Mouse (Mus musculus): ENCODE data around the gene Syt13.

Syt13 gene

DNA sequence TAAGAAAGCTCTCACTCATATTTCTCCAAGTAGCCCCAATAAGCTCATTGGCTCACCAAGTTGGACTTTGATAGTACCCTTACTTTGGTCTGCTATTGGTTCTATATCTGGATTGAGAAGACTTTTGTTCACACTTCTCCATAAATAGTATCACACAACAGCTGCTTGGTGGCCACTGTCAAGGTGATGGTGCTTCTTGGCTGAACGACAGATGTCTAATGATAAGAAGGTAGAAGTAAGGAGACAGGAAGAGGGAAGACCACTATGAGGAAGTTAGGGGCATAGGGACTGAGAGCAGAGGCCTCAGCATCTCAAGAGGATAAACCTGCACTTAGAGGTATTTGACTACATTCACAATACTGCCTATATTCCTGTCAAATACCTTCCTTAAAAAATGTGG lies 49.4 kb downstream of the Syt13 start:
- no peak for DNase-seq (ENCODE audit: low read depth)

DNA sequence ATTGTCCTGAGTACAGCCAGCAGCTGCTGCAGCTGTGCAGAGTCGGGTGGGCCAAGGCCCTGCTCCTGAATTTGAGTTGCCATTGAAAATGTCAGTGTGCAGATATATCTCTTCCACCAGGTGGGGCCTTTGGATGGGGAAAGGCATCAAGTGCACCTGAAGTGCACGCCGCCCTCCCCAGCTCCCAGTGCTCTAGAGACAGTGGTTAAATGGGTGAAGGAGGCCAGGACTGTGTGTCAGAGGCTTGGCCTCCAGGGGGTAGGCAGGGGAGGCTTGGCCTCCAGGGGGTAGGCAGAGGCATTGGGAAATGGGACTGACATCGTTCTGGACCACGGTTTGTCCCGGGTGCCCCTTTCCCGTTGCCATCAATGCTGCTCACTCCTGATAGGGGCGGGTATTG lies 51.4 kb downstream of the Syt13 start:
- no peak for DNase-seq (ENCODE audit: low read depth)

DNA sequence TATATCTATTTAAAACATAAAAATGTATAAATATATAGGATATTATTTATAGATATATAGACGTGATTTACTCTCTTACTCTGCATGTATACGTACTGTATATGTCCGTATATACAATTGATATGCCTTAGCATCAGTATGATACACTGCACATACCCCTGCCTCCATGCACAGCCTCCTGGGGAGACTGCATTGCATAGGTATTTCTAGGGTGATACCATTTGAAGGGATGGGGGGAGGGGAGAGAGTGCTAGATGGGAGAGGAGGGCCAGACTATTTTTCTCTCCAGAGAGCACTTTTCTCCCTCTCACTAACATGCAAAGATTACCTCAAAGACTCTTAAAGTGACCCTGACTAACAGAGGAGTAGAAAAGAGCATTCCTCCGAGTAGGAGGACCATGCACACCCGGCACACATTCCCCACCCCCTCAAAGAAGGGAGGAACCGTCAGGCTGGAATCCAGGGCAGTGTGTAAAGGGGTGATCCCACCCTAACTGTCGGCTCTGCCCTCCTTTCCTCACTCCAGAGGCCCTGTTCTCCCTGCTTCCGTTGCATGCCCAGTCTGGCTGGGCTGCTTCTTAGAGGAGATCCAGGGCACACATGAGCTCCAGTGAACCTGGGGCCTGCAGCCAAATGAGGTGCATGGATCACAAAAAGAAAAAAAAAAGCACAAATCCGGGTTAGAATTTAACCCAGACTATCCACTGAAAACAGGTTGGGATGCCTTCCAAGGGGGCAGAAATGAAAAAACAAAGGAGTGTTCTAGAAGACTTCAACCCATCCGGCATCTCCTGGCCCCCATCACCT lies 52.3 kb downstream of the Syt13 start:
- DNase-seq (ENCODE audit: low read depth) = no peak

DNA sequence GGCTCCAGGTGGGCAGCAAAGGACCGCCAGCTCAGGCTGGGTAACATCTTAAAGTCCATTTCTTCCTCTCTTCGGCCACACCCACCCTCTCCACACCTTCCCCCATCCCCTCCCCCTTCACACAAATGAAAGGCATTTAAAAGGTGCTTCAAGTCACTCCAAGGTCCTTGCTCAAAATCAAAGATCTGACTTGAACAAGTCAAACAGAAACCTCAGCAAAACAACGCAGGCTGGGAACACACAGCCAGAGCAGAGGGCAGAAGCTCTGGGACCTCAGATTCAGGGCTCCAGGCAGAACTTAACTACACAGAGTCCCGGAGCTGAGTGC lies 52.9 kb downstream of the Syt13 start:
- no peak for DNase-seq (ENCODE audit: low read depth)

DNA sequence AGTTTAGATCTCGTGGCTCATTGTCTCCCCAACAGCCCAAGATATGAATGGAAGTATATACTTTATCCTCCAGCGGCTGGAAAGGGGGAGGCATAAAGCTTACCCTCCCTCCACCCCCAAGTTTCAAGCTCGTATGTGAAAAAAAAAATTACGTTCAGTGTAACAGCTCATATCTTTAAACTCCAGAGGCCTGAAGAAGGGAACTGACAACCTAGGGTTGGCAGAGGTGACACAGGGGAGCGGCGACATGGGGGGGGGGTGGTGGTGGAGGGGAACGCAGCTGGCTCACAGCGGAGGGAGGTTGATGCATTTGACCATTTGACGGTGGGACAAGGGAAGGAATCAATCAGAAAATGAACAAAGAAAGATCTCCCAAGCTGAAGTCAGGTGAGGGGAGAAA lies 56.2 kb downstream of the Syt13 start:
- DNase-seq (ENCODE audit: low read depth) = no peak

DNA sequence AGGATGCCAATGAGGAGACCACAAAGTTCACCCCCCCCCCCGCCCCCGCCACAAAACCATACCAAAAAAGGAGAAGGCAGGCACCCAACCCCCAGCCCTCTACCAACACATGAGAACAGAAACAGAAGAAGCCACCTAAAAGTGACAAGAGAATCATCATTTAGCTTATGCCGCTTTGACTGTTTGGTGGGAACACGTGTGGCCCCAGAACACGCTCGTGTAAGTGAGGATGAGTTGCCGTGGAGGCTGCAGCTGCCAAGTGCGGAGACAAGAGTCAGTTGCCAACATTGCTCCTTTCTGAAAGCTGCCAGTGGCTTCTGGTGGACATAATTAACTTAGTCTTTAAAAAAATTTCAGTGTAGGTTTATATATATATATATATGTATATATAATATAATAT lies 56.6 kb downstream of the Syt13 start:
- DNase-seq (ENCODE audit: low read depth) = no peak

DNA sequence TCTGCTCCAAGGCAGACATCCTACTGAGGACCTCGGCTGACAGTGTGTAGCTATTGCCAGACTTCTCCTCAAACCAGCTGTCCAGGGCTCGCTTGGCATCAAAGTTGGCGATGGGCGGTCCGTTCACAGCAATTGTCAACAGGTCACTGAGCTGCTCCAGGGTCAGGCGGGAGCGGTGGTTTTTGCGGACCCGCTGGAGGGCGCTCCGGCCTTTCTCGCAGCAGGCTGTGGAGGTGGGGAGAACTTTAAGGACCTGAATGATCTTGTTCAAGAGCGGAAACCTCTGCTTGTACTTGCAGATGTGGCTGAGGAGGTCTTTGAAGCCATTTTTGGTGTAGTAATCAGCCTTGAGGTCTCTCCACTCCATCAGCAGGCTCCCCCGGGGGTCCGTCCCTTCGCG lies 57.2 kb downstream of the Syt13 start:
- DNase-seq (ENCODE audit: low read depth) = no peak

DNA sequence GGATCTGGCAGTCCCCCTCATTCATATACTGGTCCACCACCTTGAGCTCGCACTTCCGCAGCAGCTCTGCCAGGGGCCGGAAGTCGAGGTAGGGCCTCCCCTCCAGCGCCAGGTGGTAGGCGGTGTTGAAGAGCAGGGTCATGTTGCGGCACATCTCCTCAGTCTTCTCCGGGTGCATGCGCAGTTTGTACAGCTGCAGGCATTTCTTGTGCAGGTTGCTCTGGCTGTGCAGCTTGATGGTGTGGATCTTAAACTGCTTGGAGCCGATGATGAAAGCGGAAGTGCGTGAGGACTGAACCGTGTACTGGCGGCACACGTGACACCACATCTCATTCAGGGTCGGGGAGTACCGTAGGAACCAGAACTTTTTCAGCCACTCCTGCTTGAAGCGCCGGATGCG lies 58.7 kb downstream of the Syt13 start:
- no peak for DNase-seq (ENCODE audit: low read depth)

DNA sequence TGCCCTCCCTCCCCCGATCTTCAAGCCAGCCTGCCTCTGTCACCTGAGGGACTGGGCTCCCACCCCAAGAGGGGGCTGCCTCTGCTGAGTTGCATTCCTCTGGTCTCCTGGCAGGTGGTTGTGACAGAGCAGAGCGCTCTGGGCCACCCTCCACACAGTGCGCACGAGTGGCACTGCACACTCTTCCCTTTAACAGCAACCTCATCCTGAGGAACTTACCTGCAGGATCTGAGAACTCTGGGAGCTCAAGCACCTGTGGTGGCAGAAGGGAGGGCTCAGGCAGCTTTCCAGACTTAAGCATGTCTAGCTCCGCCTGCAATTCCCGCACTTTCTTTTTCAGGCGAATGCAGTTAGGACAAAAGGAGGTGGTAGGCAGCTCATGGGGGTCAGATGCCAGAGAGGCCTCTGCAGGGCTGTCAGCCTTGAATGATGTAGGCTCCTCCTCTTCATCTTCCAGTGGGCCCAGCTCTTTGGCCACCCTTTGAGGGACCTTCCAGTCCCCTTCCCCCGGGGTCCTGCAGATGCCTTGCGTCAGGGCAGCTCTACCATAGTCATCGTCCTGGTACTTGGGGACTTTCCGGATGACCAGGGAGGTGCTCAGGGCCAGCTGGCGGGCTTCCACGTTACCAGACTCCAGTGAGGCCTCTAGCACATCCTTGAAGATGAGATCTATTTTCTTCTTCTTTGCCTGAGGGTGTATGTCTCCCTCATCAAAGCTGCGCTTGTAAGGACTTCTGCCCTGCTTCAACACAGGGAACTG lies 60.3 kb downstream of the Syt13 start:
- no peak for DNase-seq (ENCODE audit: low read depth)

DNA sequence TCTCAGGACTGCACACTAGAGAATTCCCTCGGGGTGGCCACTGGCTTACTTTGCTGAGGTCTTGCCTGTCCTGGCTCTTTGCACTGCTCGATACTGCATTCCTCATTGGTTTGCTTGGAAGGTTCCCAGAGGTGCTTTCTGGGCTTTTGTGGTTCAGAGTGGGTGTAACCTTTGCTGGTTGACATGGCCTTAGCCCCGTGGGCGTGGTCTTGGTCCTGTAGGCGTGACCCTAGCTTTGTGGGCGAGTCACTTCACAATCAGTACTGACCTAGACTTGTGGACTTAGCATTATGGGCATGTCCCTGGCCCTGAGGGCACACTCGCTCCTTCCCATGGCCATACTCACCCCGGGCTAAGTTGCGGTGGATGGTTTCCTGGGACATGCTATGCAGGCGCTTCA lies 65.3 kb downstream of the Syt13 start:
- no peak for DNase-seq (ENCODE audit: low read depth)

DNA sequence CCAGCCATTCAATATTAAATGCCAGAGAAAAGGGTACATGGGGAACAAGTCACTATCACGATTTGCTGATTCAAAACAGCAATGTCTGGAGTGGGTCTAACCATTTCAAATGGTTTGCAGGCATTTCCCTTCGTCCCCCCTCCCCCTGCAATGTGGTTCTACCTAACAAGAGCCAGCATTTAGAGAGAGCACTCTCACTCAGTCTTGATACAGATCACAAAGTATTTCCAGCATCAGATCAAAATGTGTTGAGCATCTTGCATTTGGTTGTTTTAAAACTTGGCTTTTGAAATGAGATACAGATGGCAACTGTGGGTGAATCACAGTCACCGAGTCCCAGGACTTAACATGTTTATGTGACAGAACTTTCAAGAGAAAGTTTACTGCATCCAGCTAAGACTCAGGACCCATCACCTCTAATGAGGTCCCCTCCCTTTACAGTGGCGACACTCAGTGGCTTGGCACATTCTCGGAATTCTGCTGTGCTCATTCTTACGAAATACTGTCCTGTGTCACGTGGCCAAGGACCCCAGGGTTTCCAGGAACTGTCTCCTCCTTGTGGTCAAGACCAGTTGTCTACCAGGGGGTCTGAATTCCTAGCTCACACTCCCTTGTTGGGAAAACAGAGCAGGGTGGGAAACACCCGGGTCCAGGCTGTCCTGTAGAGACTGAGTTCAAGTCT lies 67.8 kb downstream of the Syt13 start:
- DNase-seq (ENCODE audit: low read depth) = no peak

DNA sequence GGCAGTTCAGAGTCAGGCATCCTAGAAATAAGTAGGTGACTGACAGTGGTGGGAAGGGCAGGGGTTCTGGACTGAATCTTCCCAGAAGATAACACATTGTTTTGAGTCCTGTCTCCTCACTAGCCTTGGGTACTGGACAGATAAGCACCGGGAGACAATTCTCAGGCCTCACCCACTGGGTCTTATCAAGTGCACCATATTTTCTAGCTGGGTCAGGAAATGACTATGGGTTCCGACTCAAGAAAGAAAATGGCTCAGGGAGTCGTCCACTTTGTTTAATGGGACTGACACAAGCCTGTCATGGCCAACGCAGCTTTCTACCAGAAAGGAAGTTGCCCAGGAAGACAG lies 68.3 kb downstream of the Syt13 start:
- peak; percentile 79 for DNase-seq (ENCODE audit: low read depth)

DNA sequence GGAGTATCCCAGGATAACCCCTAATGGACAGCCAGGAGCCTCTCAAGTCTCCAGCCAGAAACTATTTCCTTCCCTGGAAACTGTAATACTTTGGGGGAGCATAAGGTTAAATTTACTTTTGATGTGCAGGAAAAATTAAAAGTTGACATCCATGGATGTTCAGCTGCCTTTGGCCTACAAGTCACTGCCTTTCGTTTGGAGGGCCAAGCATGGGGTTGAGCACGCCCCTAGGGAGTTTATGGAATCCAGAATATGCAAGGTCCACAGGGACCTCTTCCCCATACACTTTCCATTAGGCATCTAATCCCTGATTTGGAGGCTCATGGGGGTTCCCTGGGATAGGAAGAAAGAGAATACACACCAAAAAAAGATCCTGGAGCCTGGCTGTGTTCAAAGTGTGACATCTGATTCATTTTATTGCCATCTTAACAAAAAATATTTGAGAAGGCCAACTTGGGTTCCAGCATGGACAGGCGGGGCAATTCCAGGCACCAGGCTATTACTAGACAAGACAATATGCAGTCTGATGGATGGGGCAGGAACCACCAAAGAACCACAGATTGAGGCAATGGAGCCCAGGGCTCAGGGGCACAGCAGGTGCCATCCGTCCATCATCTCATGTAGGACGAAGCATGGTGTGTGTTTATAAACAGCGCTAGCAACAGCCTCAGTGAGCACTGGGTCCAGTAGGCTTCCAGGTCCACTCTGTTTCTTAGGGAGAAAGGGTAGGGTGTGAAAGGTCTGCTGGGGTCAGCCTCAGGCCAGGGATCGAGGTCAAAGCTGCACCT lies 69.6 kb downstream of the Syt13 start:
- no peak for DNase-seq (ENCODE audit: low read depth)

DNA sequence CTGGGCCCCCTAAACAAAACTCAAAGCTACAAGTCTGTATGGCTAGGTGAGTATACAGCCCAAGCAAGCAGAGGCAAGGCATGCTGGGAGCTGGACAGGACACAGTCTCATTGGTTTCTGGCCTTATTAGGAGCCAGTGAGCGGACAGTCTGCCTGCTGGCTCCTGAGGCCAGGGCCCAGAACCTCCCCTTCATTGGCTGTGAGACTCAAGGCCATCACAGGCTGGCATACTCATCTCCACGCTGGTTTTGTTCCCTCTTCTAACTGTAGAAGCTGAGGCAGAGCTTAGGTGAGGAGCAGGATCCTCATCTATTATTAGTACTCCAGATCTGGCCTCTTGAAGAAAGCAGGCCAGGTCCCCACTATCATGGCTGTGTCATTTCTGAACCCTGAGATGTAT lies 70.3 kb downstream of the Syt13 start:
- no peak for DNase-seq (ENCODE audit: low read depth)

DNA sequence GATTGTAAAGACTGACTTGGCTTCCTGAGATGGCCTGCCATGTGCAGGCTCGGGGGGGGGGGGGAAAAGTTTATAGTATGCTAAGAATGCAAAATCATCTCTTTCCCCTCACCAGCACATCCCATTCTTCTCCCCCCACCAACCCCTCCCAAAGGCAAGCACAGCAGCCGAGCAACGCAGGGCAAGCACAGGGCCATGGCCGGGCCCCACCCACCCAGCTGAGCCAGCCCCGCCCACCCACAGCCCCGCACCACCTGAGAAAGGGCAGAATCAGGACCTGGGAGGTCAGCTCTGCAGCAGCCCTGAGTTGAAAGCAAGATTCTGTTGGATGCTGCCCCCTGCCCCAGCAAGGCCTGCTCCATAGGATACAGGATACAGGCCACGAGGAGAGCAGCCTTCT lies 70.7 kb downstream of the Syt13 start:
- DNase-seq (ENCODE audit: low read depth) = no peak

DNA sequence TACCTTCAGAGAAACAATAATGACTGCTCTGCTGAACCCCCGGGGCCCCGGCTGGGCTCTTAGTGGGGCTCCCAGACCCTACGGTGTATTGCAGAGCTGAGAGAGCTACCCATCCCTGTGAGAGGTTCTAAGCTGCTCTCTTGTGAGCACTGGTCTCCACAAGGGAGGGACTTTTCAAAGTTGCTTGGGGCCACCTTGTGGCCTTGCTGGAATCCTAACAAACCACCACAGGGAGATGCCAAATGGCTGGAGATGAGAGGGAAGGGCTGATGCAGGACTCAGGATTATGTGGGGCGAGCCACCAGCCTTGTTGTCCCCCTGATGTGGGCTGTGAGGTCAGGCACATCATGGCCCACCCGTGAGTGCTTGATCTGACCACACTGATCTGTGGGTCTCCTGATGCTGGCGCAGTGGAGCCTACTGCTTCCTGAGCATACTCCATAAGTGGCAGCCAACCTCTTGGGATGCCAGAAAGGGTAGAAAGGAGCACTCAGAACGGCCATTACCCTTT lies 72.3 kb downstream of the Syt13 start:
- DNase-seq (ENCODE audit: low read depth) = no peak

DNA sequence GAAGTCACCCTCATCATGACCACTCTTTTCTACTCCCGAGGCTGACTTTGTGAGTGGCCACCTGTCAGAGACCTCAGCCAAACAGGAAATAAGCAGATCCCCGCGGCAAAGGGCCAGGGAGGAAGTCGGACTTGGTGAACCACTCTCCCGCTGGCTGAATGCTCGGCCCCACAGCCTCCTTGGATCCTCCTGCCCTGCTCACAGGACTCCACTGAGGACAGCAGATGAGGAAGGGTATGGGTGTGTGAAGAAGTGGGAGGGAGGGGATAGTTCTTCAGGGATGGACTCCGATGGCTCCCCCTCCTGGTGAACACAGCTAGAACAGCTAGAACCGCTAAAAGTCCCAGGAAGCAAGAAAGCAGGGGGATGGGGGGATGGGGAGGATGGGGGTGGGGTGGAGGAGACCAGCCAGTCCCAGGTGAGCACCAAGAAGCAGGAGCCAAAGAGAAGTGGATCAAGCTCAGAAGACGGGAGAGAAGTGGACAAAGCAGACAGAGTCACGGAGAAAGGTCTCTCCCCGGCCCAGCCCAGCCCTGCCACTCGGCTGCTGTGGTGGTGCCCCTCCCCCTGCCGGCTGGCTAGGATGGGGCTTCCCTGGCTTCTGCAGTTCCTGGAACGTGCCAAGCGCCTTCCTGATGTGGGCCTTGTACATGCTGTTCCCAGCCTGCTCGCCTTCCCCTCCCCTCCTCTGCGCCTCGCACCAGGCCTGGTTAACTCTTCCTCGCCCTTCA lies 73.2 kb downstream of the Syt13 start:
- no peak for DNase-seq (ENCODE audit: low read depth)

DNA sequence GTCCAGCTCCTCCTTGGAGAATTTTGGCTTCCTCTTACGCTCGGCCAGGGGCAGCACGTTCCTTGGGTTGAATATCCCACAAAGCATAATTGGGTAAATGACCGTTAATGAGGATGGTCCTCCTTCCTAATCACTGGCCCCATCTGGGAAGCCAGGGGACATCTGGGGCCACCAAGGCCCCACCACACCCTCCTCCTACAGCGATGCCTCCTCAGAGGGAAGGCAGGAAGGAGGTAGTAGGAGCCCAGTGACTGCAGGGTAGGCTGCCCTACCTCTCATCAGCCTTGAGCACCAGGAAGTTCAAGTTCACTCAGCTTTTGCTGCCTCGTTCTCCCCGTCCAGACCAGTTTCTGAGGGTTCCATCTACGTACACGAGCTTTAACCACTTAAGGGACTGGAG lies 74.7 kb downstream of the Syt13 start:
- DNase-seq (ENCODE audit: low read depth) = no peak

DNA sequence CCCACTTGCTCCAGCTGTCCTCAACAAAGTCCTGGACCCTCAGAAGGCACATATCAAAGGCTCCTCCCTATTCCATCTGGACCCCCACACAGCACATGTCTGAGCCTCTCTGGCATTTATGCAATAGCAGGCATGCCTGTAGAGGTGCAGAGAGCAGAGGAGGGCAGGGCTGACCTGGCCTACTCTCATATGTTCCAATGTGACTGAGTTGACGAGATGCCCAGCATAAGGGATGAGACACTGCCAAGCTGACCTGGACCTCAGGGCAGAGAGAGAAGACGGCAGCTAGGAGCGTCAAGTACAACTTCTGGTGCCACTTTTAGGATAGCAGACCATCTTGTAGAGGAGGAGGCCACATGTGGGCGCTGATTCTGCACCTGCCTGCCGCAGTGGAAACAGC lies 77.1 kb downstream of the Syt13 start:
- no peak for DNase-seq (ENCODE audit: low read depth)

DNA sequence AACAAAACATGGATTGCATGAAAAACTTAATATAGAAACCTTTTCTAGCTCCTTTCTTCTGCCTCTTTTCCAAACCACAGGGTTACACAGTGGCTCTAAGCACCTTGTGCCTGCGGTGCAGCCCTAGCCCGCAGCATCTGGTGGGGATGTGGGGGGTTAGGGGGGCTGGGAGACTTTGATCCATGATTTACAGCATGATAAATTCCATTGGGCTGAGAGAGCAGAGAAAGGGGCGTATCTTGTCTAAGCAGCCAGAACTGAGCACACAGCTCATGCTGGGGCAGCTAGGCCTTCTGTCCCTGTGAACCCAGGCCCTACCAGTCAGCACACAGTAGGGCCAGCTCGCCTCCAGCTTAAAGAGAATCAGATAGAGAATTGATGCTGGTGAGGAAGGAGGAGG lies 90.1 kb downstream of the Syt13 start:
- DNase-seq (ENCODE audit: low read depth) = no peak
